Mouse (Mus musculus): ENCODE data around the gene Frmd4a. TPM values are rescaled to one million over a fixed set of nuclear protein-coding genes. Genes with fewer than 3 reads are reported as not detected.

Gene Frmd4a
- polyA plus RNA-seq, 1 experiment from 2014 or later = 72.7 TPM

- Histone ChIP-seq H3K4me1 (peaks cover 65% of the 10 kb centered on the region), H3K4me3 (peak overlapping the region; percentile 45), H3K9me3 (no peaks in the 10 kb centered on the region), H3K4me2 (replicated peaks) (peak overlapping the region; percentile 56), H3K27ac (replicated peaks) (peak overlapping the region; percentile 57), H3K36me3 (peaks cover 6% of the 10 kb centered on the region; the same call in 1 of the 2 replicates), H3K27me3 (no peaks in the 10 kb centered on the region), H3K9ac (replicated peaks) (peak overlapping the region; percentile 32)
- ATAC-seq (replicated peaks) = no peak
- 23% methylated on average over 5 of the region's 5 CpGs for WGBS
These were observed 543.7 kb downstream of the Frmd4a start for GRCm38 (mm10) chr2:4561196-4561595.

- Histone ChIP-seq H3K4me3 (peak overlapping the region; percentile 45), H3K9ac (replicated peaks) (no peak overlapping the region), H3K36me3 (peaks cover 8% of the 10 kb centered on the region; the same call in 1 of the 2 replicates), H3K27me3 (no peaks in the 10 kb centered on the region), H3K4me1 (peaks cover 53% of the 10 kb centered on the region), H3K9me3 (no peaks in the 10 kb centered on the region), H3K4me2 (replicated peaks) (peak overlapping the region; percentile 56), H3K27ac (replicated peaks) (no peak overlapping the region)
- WGBS = 68% methylated on average over 3 of the region's 3 CpGs
- no peak for ATAC-seq (replicated peaks)
These were observed 544.9 kb downstream of the Frmd4a start for GRCm38 (mm10) chr2:4562373-4562772.

DNA sequence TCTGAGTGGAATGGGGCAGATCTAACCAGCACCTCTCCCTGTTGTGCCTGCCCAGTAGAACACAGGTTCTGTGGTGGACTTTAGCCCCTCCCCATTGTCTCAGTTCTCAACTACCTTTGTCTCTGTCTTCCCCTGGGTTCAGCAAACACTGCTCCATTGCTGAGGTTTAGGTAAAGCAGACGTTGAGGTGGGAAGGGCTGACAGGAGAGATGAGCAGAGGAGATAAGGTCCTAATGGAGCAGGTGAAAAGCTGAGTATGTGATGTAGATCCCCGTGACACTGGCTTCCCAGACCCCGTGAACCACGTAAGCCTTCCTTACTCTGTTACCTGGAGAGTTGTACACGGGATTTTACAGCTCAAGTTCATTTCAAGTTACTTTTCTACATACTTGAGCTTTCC lies 545.3 kb downstream of the Frmd4a start:
- ATAC-seq (replicated peaks) = no peak
- no peaks in the 10 kb centered on the region for H3K27me3 ChIP-seq
- WGBS = 61% methylated on average over 5 of the region's 5 CpGs
- peaks cover 8% of the 10 kb centered on the region; the same call in 1 of the 2 replicates for H3K36me3 ChIP-seq
- H3K9me3 ChIP-seq = no peaks in the 10 kb centered on the region
- peak overlapping the region; percentile 45; the same call in 1 of the 2 replicates for H3K4me3 ChIP-seq
- H3K27ac ChIP-seq (replicated peaks) = no peak overlapping the region
- H3K4me1 ChIP-seq = peaks cover 49% of the 10 kb centered on the region
- H3K4me2 ChIP-seq (replicated peaks) = peak overlapping the region; percentile 56
- H3K9ac ChIP-seq (replicated peaks) = no peak overlapping the region

GRCm38 (mm10) chr2:4563322-4563721 lies 545.8 kb downstream of the Frmd4a start:
- Histone ChIP-seq H3K4me2 (replicated peaks) (peak overlapping the region; percentile 56), H3K4me1 (peaks cover 44% of the 10 kb centered on the region), H3K4me3 (no peak overlapping the region), H3K36me3 (peaks cover 8% of the 10 kb centered on the region; the same call in 1 of the 2 replicates), H3K9me3 (no peaks in the 10 kb centered on the region), H3K27me3 (no peaks in the 10 kb centered on the region), H3K27ac (replicated peaks) (no peak overlapping the region), H3K9ac (replicated peaks) (no peak overlapping the region)
- no peak for ATAC-seq (replicated peaks)
- 25% methylated on average over 1 of the region's 1 CpGs for WGBS

GRCm38 (mm10) chr2:4566260-4566955 lies 548.9 kb downstream of the Frmd4a start:
- Histone ChIP-seq H3K27me3 (no peaks in the 10 kb centered on the region), H3K4me2 (replicated peaks) (no peak overlapping the region), H3K4me3 (no peak overlapping the region), H3K9me3 (no peaks in the 10 kb centered on the region), H3K27ac (replicated peaks) (no peak overlapping the region), H3K4me1 (peaks cover 17% of the 10 kb centered on the region), H3K36me3 (peaks cover 8% of the 10 kb centered on the region; the same call in 1 of the 2 replicates), H3K9ac (replicated peaks) (no peak overlapping the region)
- WGBS = 91% methylated on average over 4 of the region's 4 CpGs
- no peak for ATAC-seq (replicated peaks)

DNA sequence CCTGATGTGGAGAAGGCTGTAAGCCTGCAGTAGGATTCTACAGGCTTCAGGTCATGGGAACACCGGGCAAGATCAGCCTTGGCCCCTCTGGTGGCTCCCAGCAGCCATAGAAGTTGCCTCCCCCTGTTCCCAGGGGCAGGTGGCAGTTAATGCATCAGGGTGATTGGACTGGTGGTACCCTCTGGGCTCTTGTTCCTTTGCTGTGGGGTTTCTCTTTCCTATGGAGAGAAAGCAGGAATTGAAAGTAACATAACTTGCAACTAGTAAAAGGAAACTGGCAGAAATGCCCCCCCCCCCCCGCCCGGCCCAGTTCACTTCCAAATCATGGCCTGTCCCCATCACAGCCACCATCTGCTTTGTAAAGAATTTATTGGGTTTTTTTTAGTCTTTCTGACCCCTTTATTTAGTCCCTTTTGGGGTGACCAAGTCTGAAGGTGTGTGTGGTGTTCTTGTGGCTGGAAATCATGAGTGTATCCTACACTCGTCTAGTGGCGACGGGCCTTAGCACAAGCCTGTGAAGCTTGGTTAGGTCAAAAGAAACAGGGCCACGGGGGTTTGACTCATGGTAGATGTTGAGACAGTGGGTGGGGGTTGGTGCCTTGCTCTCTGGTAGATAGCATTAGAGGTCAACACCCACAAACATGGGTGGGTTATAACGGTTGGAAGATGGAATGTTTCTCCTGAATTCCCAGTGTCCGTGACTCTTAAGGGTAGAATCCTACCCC lies 549.6 kb downstream of the Frmd4a start:
- H3K27ac ChIP-seq (replicated peaks) = no peak overlapping the region
- peaks cover 13% of the 10 kb centered on the region; the same call in 1 of the 2 replicates for H3K4me1 ChIP-seq
- H3K4me3 ChIP-seq = no peak overlapping the region
- peaks cover 8% of the 10 kb centered on the region; the same call in 1 of the 2 replicates for H3K36me3 ChIP-seq
- no peak overlapping the region for H3K4me2 ChIP-seq (replicated peaks)
- no peaks in the 10 kb centered on the region for H3K27me3 ChIP-seq
- no peak for ATAC-seq (replicated peaks)
- H3K9me3 ChIP-seq = no peaks in the 10 kb centered on the region
- 96% methylated on average over 9 of the region's 9 CpGs for WGBS
- H3K9ac ChIP-seq (replicated peaks) = no peak overlapping the region

DNA sequence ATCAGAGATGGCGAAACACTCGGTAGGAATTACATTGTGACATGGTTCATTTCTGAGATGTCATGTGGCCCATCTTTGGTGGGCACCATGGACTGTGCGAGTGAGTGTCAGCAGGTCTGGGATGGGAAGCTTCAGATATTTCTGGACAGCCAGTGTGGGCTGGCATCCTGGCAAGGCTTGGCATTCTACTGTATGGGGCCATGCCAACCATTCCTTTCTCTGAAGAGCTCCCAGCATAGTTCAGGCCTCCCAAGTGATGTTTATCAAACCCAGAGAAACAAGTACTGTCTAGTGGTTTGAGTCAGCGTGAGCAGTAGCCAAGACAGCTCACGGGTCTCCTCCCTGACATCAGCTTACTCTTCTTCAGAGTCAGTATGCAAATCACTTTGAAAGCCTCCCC lies 551.5 kb downstream of the Frmd4a start:
- Histone ChIP-seq H3K27me3 (no peaks in the 10 kb centered on the region), H3K4me2 (replicated peaks) (no peak overlapping the region), H3K36me3 (peaks cover 25% of the 10 kb centered on the region), H3K4me3 (no peak overlapping the region), H3K9me3 (no peaks in the 10 kb centered on the region), H3K9ac (replicated peaks) (no peak overlapping the region), H3K4me1 (no peaks in the 10 kb centered on the region), H3K27ac (replicated peaks) (no peak overlapping the region)
- ATAC-seq (replicated peaks) = no peak
- 82% methylated on average over 5 of the region's 5 CpGs for WGBS

DNA sequence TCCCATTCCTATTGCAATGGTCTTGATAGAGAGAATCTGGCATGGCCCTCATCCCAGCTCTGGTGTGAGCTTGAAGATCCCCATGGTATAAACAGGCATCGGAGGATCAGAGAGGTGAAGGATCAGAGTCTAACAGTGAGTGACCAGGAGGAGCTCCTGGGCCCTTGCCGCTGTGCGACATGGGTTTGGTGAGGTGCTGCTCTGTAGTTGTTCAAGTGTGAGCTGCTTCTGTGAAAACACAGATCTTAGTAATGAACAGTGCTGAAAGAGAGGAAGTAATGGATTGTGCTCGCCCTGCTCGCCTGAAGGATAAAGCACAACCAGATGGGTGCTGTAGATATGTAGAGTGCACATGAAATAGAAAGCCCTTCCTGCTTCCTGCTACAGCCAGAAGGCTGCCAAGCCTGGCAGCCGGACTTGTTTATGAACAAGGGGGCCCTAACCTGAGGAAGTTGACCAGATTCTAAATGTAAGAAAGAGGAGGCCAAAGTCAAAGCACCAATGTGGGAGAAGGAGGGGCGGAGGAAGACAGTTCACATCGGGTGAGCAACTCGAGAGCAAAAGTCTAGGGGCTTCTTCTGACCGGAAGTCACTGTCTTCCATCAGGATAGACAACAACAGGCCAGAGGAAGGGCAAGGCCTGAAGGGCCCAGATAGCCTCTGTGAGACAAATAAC lies 552.8 kb downstream of the Frmd4a start:
- Histone ChIP-seq H3K4me2 (replicated peaks) (no peak overlapping the region), H3K9me3 (no peaks in the 10 kb centered on the region), H3K4me3 (no peak overlapping the region), H3K9ac (replicated peaks) (no peak overlapping the region), H3K4me1 (no peaks in the 10 kb centered on the region), H3K27me3 (no peaks in the 10 kb centered on the region), H3K27ac (replicated peaks) (peak overlapping the region; percentile 24; the same call in 1 of the 2 replicates), H3K36me3 (peaks cover 39% of the 10 kb centered on the region)
- ATAC-seq (replicated peaks) = no peak
- WGBS = 88% methylated on average over 10 of the region's 10 CpGs

- H3K4me3 ChIP-seq = no peak overlapping the region
- H3K4me1 ChIP-seq = no peaks in the 10 kb centered on the region
- no peak overlapping the region for H3K4me2 ChIP-seq (replicated peaks)
- no peak overlapping the region for H3K27ac ChIP-seq (replicated peaks)
- ATAC-seq (replicated peaks) = no peak
- H3K9me3 ChIP-seq = no peaks in the 10 kb centered on the region
- peaks cover 46% of the 10 kb centered on the region for H3K36me3 ChIP-seq
- 90% methylated on average over 7 of the region's 7 CpGs for WGBS
- H3K27me3 ChIP-seq = no peaks in the 10 kb centered on the region
- H3K9ac ChIP-seq (replicated peaks) = no peak overlapping the region
These were observed 555.2 kb downstream of the Frmd4a start for GRCm38 (mm10) chr2:4572498-4573263.

DNA sequence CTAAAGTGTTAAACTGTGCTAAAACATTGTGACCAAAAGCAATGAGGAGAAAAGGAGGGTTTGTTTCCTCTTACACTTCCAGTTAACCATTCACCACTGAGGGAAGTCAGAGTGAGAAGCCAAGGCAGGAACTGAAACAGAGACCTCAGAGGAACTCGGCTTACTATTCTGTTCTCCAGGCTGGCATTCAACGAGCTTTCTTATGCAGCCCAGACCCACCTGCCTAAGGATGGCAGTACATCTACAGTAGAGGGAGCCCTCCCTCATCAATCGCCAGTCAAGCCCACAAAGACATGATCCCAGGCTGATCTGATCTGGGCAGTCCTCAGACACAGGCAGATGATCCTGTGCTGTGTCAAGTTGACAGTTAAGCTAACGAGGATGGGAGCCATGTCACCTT lies 555.9 kb downstream of the Frmd4a start:
- no peaks in the 10 kb centered on the region for H3K9me3 ChIP-seq
- no peak overlapping the region for H3K4me3 ChIP-seq
- ATAC-seq (replicated peaks) = no peak
- H3K36me3 ChIP-seq = peaks cover 48% of the 10 kb centered on the region
- no peaks in the 10 kb centered on the region for H3K27me3 ChIP-seq
- WGBS = 57% methylated on average over 4 of the region's 4 CpGs
- H3K27ac ChIP-seq (replicated peaks) = no peak overlapping the region
- no peak overlapping the region for H3K9ac ChIP-seq (replicated peaks)
- no peak overlapping the region for H3K4me2 ChIP-seq (replicated peaks)
- no peaks in the 10 kb centered on the region for H3K4me1 ChIP-seq

GRCm38 (mm10) chr2:4574251-4574650 lies 556.7 kb downstream of the Frmd4a start:
- ATAC-seq (replicated peaks) = no peak
- H3K4me1 ChIP-seq = 0 out of 2 replicates have a peak, but pooled peaks cover 3% of the 10 kb centered on the region
- no peaks in the 10 kb centered on the region for H3K27me3 ChIP-seq
- WGBS = 88% methylated on average over 5 of the region's 5 CpGs
- H3K4me3 ChIP-seq = no peak overlapping the region
- no peak overlapping the region for H3K4me2 ChIP-seq (replicated peaks)
- peaks cover 48% of the 10 kb centered on the region for H3K36me3 ChIP-seq
- no peaks in the 10 kb centered on the region for H3K9me3 ChIP-seq
- no peak overlapping the region for H3K9ac ChIP-seq (replicated peaks)
- no peak overlapping the region for H3K27ac ChIP-seq (replicated peaks)
